Mouse (Mus musculus): ENCODE data around the gene Olfr651. TPM values are rescaled to one million over a fixed set of nuclear protein-coding genes. Genes with fewer than 3 reads are reported as not detected.
A peak's percentile ranks its signal among the peaks of the same experiment; 100 is the strongest.
"Not testable (repeated sequence)": the region's sequence is repeated elsewhere in the genome, so short reads cannot be mapped to it uniquely, and the experiment has no call there.

Olfr651 gene
- polyA plus RNA-seq (2012; rRNA removed) = not detected in 2 replicates

GRCm38 (mm10) chr7:104549833-104550232 lies at the start of gene Olfr651:
Olfr651 (plus strand) TSS chr7:104550133.
- Histone ChIP-seq H3K4me1 (ENCODE audit: control insufficient read depth, insufficient read depth, low read length) (no peaks in the 10 kb centered on the region), H3K27ac (ENCODE audit: insufficient read depth, low read length) (no peak within 1 kb of the TSS), H3K4me3 (ENCODE audit: insufficient read depth, low read length) (no peak within 1 kb of the TSS)
- TF ChIP-seq CTCF (IDR thresholded peaks at IDR 0.05; ENCODE audit: extremely low read depth, insufficient read depth, low read length) = no peak
- TF ChIP-seq POLR2A (IDR thresholded peaks at IDR 0.05; ENCODE audit: extremely low read depth, insufficient read depth, low read length) = no peak

- H3K27ac ChIP-seq (ENCODE audit: insufficient read depth, low read length); H3K4me3 ChIP-seq (ENCODE audit: insufficient read depth, low read length); H3K4me1 ChIP-seq (ENCODE audit: control insufficient read depth, insufficient read depth, low read length): not testable (repeated sequence)
These were observed 48.7 kb upstream of the Olfr651 start for GRCm38 (mm10) chr7:104501186-104501585.

GRCm38 (mm10) chr7:104501589-104502371 lies 48.2 kb upstream of the Olfr651 start:
- Histone ChIP-seq H3K4me1 (ENCODE audit: control insufficient read depth, insufficient read depth, low read length) (no peaks in the 10 kb centered on the region), H3K4me3 (ENCODE audit: insufficient read depth, low read length) (no peak overlapping the region), H3K27ac (ENCODE audit: insufficient read depth, low read length) (no peak overlapping the region)
- TF ChIP-seq CTCF (IDR thresholded peaks at IDR 0.05; ENCODE audit: extremely low read depth, insufficient read depth, low read length) (no peak), POLR2A (IDR thresholded peaks at IDR 0.05; ENCODE audit: extremely low read depth, insufficient read depth, low read length) (no peak)

- peak; percentile 8; the same call in 1 of the 2 replicates for TF ChIP-seq CTCF (IDR thresholded peaks at IDR 0.05; ENCODE audit: extremely low read depth, insufficient read depth, low read length)
- H3K4me3 ChIP-seq (ENCODE audit: insufficient read depth, low read length); H3K4me1 ChIP-seq (ENCODE audit: control insufficient read depth, insufficient read depth, low read length); H3K27ac ChIP-seq (ENCODE audit: insufficient read depth, low read length): not testable (repeated sequence)
These were observed 42.4 kb upstream of the Olfr651 start, which contains the start of gene Trim30d for GRCm38 (mm10) chr7:104507421-104508065. Trim30d (minus strand) TSS chr7:104507849.

GRCm38 (mm10) chr7:104552700-104553099 lies 2.8 kb downstream of the Olfr651 start:
- Histone ChIP-seq H3K27ac (ENCODE audit: insufficient read depth, low read length) (no peak overlapping the region), H3K4me3 (ENCODE audit: insufficient read depth, low read length) (no peak overlapping the region), H3K4me1 (ENCODE audit: control insufficient read depth, insufficient read depth, low read length) (no peaks in the 10 kb centered on the region)
- TF ChIP-seq POLR2A (IDR thresholded peaks at IDR 0.05; ENCODE audit: extremely low read depth, insufficient read depth, low read length) (no peak), CTCF (IDR thresholded peaks at IDR 0.05; ENCODE audit: extremely low read depth, insufficient read depth, low read length) (no peak)

GRCm38 (mm10) chr7:104560601-104561000 lies 10.7 kb downstream of the Olfr651 start, which contains the start of gene Olfr652:
Olfr652 (plus strand) TSS chr7:104560901.
- Histone ChIP-seq H3K4me3 (ENCODE audit: insufficient read depth, low read length) (no peak within 1 kb of the TSS), H3K4me1 (ENCODE audit: control insufficient read depth, insufficient read depth, low read length) (no peaks in the 10 kb centered on the region), H3K27ac (ENCODE audit: insufficient read depth, low read length) (no peak within 1 kb of the TSS)
- no peak for TF ChIP-seq POLR2A (IDR thresholded peaks at IDR 0.05; ENCODE audit: extremely low read depth, insufficient read depth, low read length)
- no peak for TF ChIP-seq CTCF (IDR thresholded peaks at IDR 0.05; ENCODE audit: extremely low read depth, insufficient read depth, low read length)

- no peaks in the 10 kb centered on the region for H3K4me1 ChIP-seq (ENCODE audit: control insufficient read depth, insufficient read depth, low read length)
- no peak within 1 kb of the TSS for H3K27ac ChIP-seq (ENCODE audit: insufficient read depth, low read length)
- TF ChIP-seq CTCF (IDR thresholded peaks at IDR 0.05; ENCODE audit: extremely low read depth, insufficient read depth, low read length) = no peak
- no peak for TF ChIP-seq POLR2A (IDR thresholded peaks at IDR 0.05; ENCODE audit: extremely low read depth, insufficient read depth, low read length)
- H3K4me3 ChIP-seq (ENCODE audit: insufficient read depth, low read length) = no peak within 1 kb of the TSS
These were observed 27.1 kb downstream of the Olfr651 start, which contains the start of gene Olfr653 for GRCm38 (mm10) chr7:104577014-104577413. Olfr653 (plus strand) TSS chr7:104577314.

GRCm38 (mm10) chr7:104580846-104581245 lies 30.9 kb downstream of the Olfr651 start:
- Histone ChIP-seq H3K4me1 (ENCODE audit: control insufficient read depth, insufficient read depth, low read length) (no peaks in the 10 kb centered on the region), H3K4me3 (ENCODE audit: insufficient read depth, low read length) (no peak overlapping the region), H3K27ac (ENCODE audit: insufficient read depth, low read length) (no peak overlapping the region)
- no peak for TF ChIP-seq POLR2A (IDR thresholded peaks at IDR 0.05; ENCODE audit: extremely low read depth, insufficient read depth, low read length)
- no peak for TF ChIP-seq CTCF (IDR thresholded peaks at IDR 0.05; ENCODE audit: extremely low read depth, insufficient read depth, low read length)

- H3K4me1 ChIP-seq (ENCODE audit: control insufficient read depth, insufficient read depth, low read length) = no peaks in the 10 kb centered on the region
- no peak overlapping the region for H3K4me3 ChIP-seq (ENCODE audit: insufficient read depth, low read length)
- TF ChIP-seq CTCF (IDR thresholded peaks at IDR 0.05; ENCODE audit: extremely low read depth, insufficient read depth, low read length) = no peak
- TF ChIP-seq POLR2A (IDR thresholded peaks at IDR 0.05; ENCODE audit: extremely low read depth, insufficient read depth, low read length) = no peak
- H3K27ac ChIP-seq (ENCODE audit: insufficient read depth, low read length) = no peak overlapping the region
These were observed 31.5 kb downstream of the Olfr651 start for GRCm38 (mm10) chr7:104581429-104581828.

- Histone ChIP-seq H3K4me3 (ENCODE audit: insufficient read depth, low read length) (no peak within 1 kb of the TSS), H3K27ac (ENCODE audit: insufficient read depth, low read length) (no peak within 1 kb of the TSS), H3K4me1 (ENCODE audit: control insufficient read depth, insufficient read depth, low read length) (no peaks in the 10 kb centered on the region)
- TF ChIP-seq CTCF (IDR thresholded peaks at IDR 0.05; ENCODE audit: extremely low read depth, insufficient read depth, low read length) (no peak), POLR2A (IDR thresholded peaks at IDR 0.05; ENCODE audit: extremely low read depth, insufficient read depth, low read length) (no peak)
These were observed 36.8 kb downstream of the Olfr651 start, which contains the start of gene Olfr654 for GRCm38 (mm10) chr7:104586725-104587124. Olfr654 (plus strand) TSS chr7:104587025.
